Mouse (Mus musculus): ENCODE results near the gene Enho. TPM values are rescaled to one million over a fixed set of nuclear protein-coding genes. Genes with fewer than 3 reads are reported as not detected.

Enho gene
- total and polyA plus RNA-seq, 3 experiments: 0.17 to 0.59 TPM; not detected in 1

- no peak overlapping the region for H3K4me3 ChIP-seq (replicated peaks in 1 of 3; ENCODE audit: low read depth in 2 of 3, low read length in 2 of 3, poor library complexity in 1 of 3)
- H3K4me2 ChIP-seq (ENCODE audit: insufficient read depth, low read depth, poor library complexity, severe bottlenecking): no peak overlapping the region
- no peak for DNase-seq (ENCODE audit: extremely low read depth)
- in situ Hi-C loops (cut with MboI; ENCODE audit: low pct_ligation_motif_present, low pct_unique_long_range_greater_than_20kb, low sequenced_read_pairs): loop anchor here (10.0 kb wide), 1 partner anchor 54 kb away; no protein-coding TSS in a partner anchor
- no peaks in the 10 kb centered on the region for H3K9me3 ChIP-seq (replicated peaks; ENCODE audit: low read length)
- dilution Hi-C loops (cut with MboI; ENCODE audit: extremely low pct_ligation_motif_present, extremely low pct_unique_long_range_greater_than_20kb, low sequenced_read_pairs): no loop called here
- peaks cover 92% of the 10 kb centered on the region for H3K27me3 ChIP-seq (replicated peaks)
- H3K79me2 ChIP-seq (replicated peaks; ENCODE audit: control insufficient read depth, extremely low read depth, insufficient read depth, poor library complexity, severe bottlenecking): no peaks in the 10 kb centered on the region
- H3K36me3 ChIP-seq (replicated peaks in 1 of 2; ENCODE audit: control insufficient read depth in 1 of 2, insufficient read depth in 1 of 2, low read length in 1 of 2): no peaks in the 10 kb centered on the region
- no peak overlapping the region for H3K9ac ChIP-seq (ENCODE audit: insufficient read depth, low read depth)
- no peak overlapping the region for H3K27ac ChIP-seq (ENCODE audit: insufficient read depth, low read depth)
- H3K4me1 ChIP-seq (ENCODE audit: control insufficient read depth in 1 of 2, insufficient read depth in 2 of 2): peaks cover 0 to 5% of the 10 kb centered on the region in 2 experiments; a peak in 1 of 4 replicates
- TF ChIP-seq BHLHE40 (IDR thresholded peaks at IDR 0.05; ENCODE audit: low read depth, low read length) (no peak), MAFK (IDR thresholded peaks at IDR 0.05; ENCODE audit: insufficient replicate concordance, low read length) (no peak), CHD1 (IDR thresholded peaks at IDR 0.05; ENCODE audit: low read depth, low read length) (no peak), POLR2A (IDR thresholded peaks at IDR 0.05; ENCODE audit: low read depth, low read length) (no peak), ZKSCAN1 (IDR thresholded peaks at IDR 0.05; ENCODE audit: borderline replicate concordance, low read depth, low read length) (no peak), CHD2 (IDR thresholded peaks at IDR 0.05; ENCODE audit: low read length) (no peak), HCFC1 (IDR thresholded peaks at IDR 0.05; ENCODE audit: low read depth, low read length) (no peak), KAT2A (IDR thresholded peaks at IDR 0.05; ENCODE audit: insufficient replicate concordance, low read length) (no peak), UBTF (IDR thresholded peaks at IDR 0.05; ENCODE audit: low read depth, low read length) (no peak), SIN3A (IDR thresholded peaks at IDR 0.05; ENCODE audit: low read length) (no peak), USF1 (IDR thresholded peaks at IDR 0.05; ENCODE audit: low read depth, low read length) (no peak), RCOR1 (conservative IDR thresholded peaks at IDR 0.05; ENCODE audit: low read depth, low read length) (no peak)
Measured at GRCm38 (mm10) chr4:41658566-41659384, 18.7 kb upstream of the Enho start.

DNA sequence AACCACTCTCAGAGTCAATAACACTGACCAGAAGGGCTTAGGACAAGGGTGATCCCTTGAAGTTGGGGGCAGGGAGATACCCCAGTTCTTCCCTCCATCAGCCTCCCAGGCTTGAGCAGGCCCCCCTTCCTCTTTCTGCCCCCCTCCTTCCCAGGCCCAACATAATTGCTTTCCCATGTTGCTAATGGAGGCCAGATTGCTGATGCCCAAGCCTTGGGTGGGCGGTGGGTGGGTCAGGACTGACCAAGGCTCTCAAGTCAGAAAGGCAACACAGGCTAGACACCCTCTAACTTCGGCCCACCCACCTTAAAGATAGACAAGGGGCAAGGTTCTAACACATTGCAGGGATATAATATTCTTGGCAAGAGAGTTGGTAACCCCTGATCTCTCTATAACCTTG lies 15.4 kb upstream of the Enho start:
- peaks cover 0 to 5% of the 10 kb centered on the region in 2 experiments; a peak in 1 of 4 replicates for H3K4me1 ChIP-seq (ENCODE audit: control insufficient read depth in 1 of 2, insufficient read depth in 2 of 2)
- no peaks in the 10 kb centered on the region for H3K79me2 ChIP-seq (replicated peaks; ENCODE audit: control insufficient read depth, extremely low read depth, insufficient read depth, poor library complexity, severe bottlenecking)
- DNase-seq (ENCODE audit: extremely low read depth): no peak
- H3K4me3 ChIP-seq (replicated peaks in 1 of 3; ENCODE audit: low read depth in 2 of 3, low read length in 2 of 3, poor library complexity in 1 of 3): no peak overlapping the region
- peaks cover 83% of the 10 kb centered on the region for H3K27me3 ChIP-seq (replicated peaks)
- dilution Hi-C loops (cut with MboI; ENCODE audit: extremely low pct_ligation_motif_present, extremely low pct_unique_long_range_greater_than_20kb, low sequenced_read_pairs) (no loop called here), in situ Hi-C loops (cut with MboI; ENCODE audit: low pct_ligation_motif_present, low pct_unique_long_range_greater_than_20kb, low sequenced_read_pairs) (loop anchor here (10.0 kb wide), 1 partner anchor 51 kb away; no protein-coding TSS in a partner anchor)
- TF ChIP-seq TCF12 (IDR thresholded peaks at IDR 0.05; ENCODE audit: low read depth, low read length) (no peak), POLR2AphosphoS2 (IDR thresholded peaks at IDR 0.05; ENCODE audit: low read depth, low read length) (no peak), SMC3 (IDR thresholded peaks at IDR 0.05; ENCODE audit: low read depth, low read length) (no peak), MXI1 (IDR thresholded peaks at IDR 0.05; ENCODE audit: low read depth, low read length) (no peak), SIN3A (IDR thresholded peaks at IDR 0.05; ENCODE audit: low read length) (no peak), MAFK (IDR thresholded peaks at IDR 0.05; ENCODE audit: insufficient replicate concordance, low read length) (no peak), RAD21 (IDR thresholded peaks at IDR 0.05; ENCODE audit: low read depth, low read length) (no peak), CHD1 (IDR thresholded peaks at IDR 0.05; ENCODE audit: low read depth, low read length) (no peak), NRF1 (IDR thresholded peaks at IDR 0.05; ENCODE audit: low read depth, low read length) (no peak), CTCF (conservative IDR thresholded peaks at IDR 0.05 in 1 of 2, IDR thresholded peaks at IDR 0.05 in 1 of 2; ENCODE audit: low read depth in 2 of 2, low read length in 2 of 2) (no peak), ELF1 (IDR thresholded peaks at IDR 0.05; ENCODE audit: low read depth, low read length) (no peak), MYC (IDR thresholded peaks at IDR 0.05; ENCODE audit: low read depth, low read length) (no peak)
- no peak overlapping the region for H3K9ac ChIP-seq (ENCODE audit: insufficient read depth, low read depth)
- no peak overlapping the region for H3K4me2 ChIP-seq (ENCODE audit: insufficient read depth, low read depth, poor library complexity, severe bottlenecking)
- H3K9me3 ChIP-seq (replicated peaks; ENCODE audit: low read length): no peaks in the 10 kb centered on the region
- no peaks in the 10 kb centered on the region for H3K36me3 ChIP-seq (replicated peaks in 1 of 2; ENCODE audit: control insufficient read depth in 1 of 2, insufficient read depth in 1 of 2, low read length in 1 of 2)
- no peak overlapping the region for H3K27ac ChIP-seq (ENCODE audit: insufficient read depth, low read depth)
